Comparison of ENCODE assay signal across 10 mouse cellular contexts in genomic region chr6:14903271-14903965, GRCm38 (mm10). TPM values are rescaled to one million over a fixed set of nuclear protein-coding genes. Genes with fewer than 3 reads are reported as not detected.
DNase-seq lines count a peak whose midpoint lies in the region; ATAC-seq lines count a peak whose summit lies in the region.
"Had no signal": no experiment of that assay in that cellular context is flagged by ENCODE, and none has a peak within 500 bp of the region (broad histone marks: within the 10 kb centered on the region; RNA-seq: fewer than 3 reads in every experiment).

No protein-coding gene starts in this region.

- ATAC-seq in heart, embryonic 12.5 days (ENCODE audit: insufficient number of reproducible peaks, low FRiP score) = no peak
- no peak for ATAC-seq in forebrain, embryonic 13.5 days
- ATAC-seq in limb, embryonic 12.5 days (ENCODE audit: insufficient number of reproducible peaks, insufficient read depth, low FRiP score, low TSS enrichment, low read depth) = no peak
- no peak for ATAC-seq in neural tube, embryonic 13.5 days (ENCODE audit: low read depth)

- H3K9me3 ChIP-seq in heart, embryonic 12.5 days (replicated peaks) = no peaks in the 10 kb centered on the region
- H3K9me3 ChIP-seq in forebrain, embryonic 13.5 days (replicated peaks) = no peaks in the 10 kb centered on the region
- no peaks in the 10 kb centered on the region for H3K9me3 ChIP-seq in limb, embryonic 12.5 days
- no peaks in the 10 kb centered on the region for H3K9me3 ChIP-seq in neural tube, embryonic 13.5 days

- H3K4me1 ChIP-seq in heart, embryonic 12.5 days (replicated peaks) = peaks cover 18% of the 10 kb centered on the region
- H3K4me1 ChIP-seq in forebrain, embryonic 13.5 days = peaks cover 35% of the 10 kb centered on the region
- peaks cover 36% of the 10 kb centered on the region for H3K4me1 ChIP-seq in limb, embryonic 12.5 days (replicated peaks)
- peaks cover 33% of the 10 kb centered on the region for H3K4me1 ChIP-seq in neural tube, embryonic 13.5 days (replicated peaks)

- no peak for DNase-seq in heart, postnatal 25 days (ENCODE audit: low spot score)
- DNase-seq in left cerebral cortex, postnatal 36 days (ENCODE audit: low spot score in 2 of 2) = no peak
- DNase-seq in adrenal gland, adult (ENCODE audit: inconsistent age in 2 of 2, low spot score in 1 of 2) = no peak
- DNase-seq in ovary, postnatal 36 days (ENCODE audit: low spot score) = no peak
- DNase-seq: B cell, adult 2 months; cerebellum, postnatal 36 days had no signal

- peak overlapping the region; percentile 52 for H3K4me2 ChIP-seq in heart, embryonic 12.5 days
- H3K4me2 ChIP-seq in forebrain, embryonic 13.5 days = peak overlapping the region; percentile 93
- H3K4me2 ChIP-seq in limb, embryonic 12.5 days = peak overlapping the region; percentile 80
- H3K4me2 ChIP-seq in neural tube, embryonic 13.5 days = peak overlapping the region; percentile 96

- H3K9ac ChIP-seq in heart, embryonic 12.5 days = no peak overlapping the region
- no peak overlapping the region for H3K9ac ChIP-seq in forebrain, embryonic 13.5 days
- H3K9ac ChIP-seq in limb, embryonic 12.5 days (replicated peaks) = peak overlapping the region; percentile 42; the same call in 1 of the 2 replicates
- no peak overlapping the region for H3K9ac ChIP-seq in neural tube, embryonic 13.5 days

- H3K4me3 ChIP-seq in heart, embryonic 12.5 days = peak overlapping the region; percentile 12; the same call in 1 of the 2 replicates
- peak overlapping the region; percentile 4; the same call in 1 of the 2 replicates for H3K4me3 ChIP-seq in forebrain, embryonic 13.5 days
- peak overlapping the region; percentile 77 for H3K4me3 ChIP-seq in limb, embryonic 12.5 days (replicated peaks)
- 0 out of 2 replicates have a peak overlapping the region, but pooled peaks have one; percentile 2 for H3K4me3 ChIP-seq in neural tube, embryonic 13.5 days

- intact Hi-C loops in heart, postnatal 25 days (cut with DNase I) = loop anchor here (5.0 kb wide), 1 partner anchor 279 kb away; no protein-coding TSS in a partner anchor
- intact Hi-C loops in left cerebral cortex, postnatal 36 days (cut with DNase I) = loop anchor here (5.0 to 10.0 kb wide), 3 partner anchors 284 to 1891 kb away; no protein-coding TSS in a partner anchor

- 28% methylated on average over 5 of the region's 5 CpGs for WGBS in heart, embryonic 12.5 days
- 44% methylated on average over 5 of the region's 5 CpGs for WGBS in forebrain, embryonic 13.5 days
- WGBS in limb, embryonic 12.5 days = 30% methylated on average over 5 of the region's 5 CpGs
- WGBS in neural tube, embryonic 13.5 days = 42% methylated on average over 5 of the region's 5 CpGs

- no peak overlapping the region for H3K27ac ChIP-seq in heart, embryonic 12.5 days (ENCODE audit: poor library complexity, severe bottlenecking)
- H3K27ac ChIP-seq in forebrain, embryonic 13.5 days = no peak overlapping the region
- H3K27ac ChIP-seq in limb, embryonic 12.5 days = no peak overlapping the region
- H3K27ac ChIP-seq in neural tube, embryonic 13.5 days (replicated peaks) = no peak overlapping the region

- H3K36me3 ChIP-seq in heart, embryonic 12.5 days = no peaks in the 10 kb centered on the region
- H3K36me3 ChIP-seq in forebrain, embryonic 13.5 days (ENCODE audit: poor library complexity, severe bottlenecking) = no peaks in the 10 kb centered on the region
- H3K36me3 ChIP-seq in limb, embryonic 12.5 days = no peaks in the 10 kb centered on the region
- H3K36me3 ChIP-seq in neural tube, embryonic 13.5 days = no peaks in the 10 kb centered on the region

- no peaks in the 10 kb centered on the region; the same call in 1 of the 2 replicates for H3K27me3 ChIP-seq in heart, embryonic 12.5 days (replicated peaks)
- H3K27me3 ChIP-seq in forebrain, embryonic 13.5 days = no peaks in the 10 kb centered on the region
- H3K27me3 ChIP-seq in limb, embryonic 12.5 days = peaks cover 18% of the 10 kb centered on the region
- peaks cover 30% of the 10 kb centered on the region for H3K27me3 ChIP-seq in neural tube, embryonic 13.5 days

RNA-seq across cellular contexts. Expression of gene Foxp2, which starts 2.3 kb away (rescaled TPM):
- 14.2 and 14.5 TPM in 2 replicates for polyA plus RNA-seq in heart, embryonic 12.5 days (2016; fragmentation: Nextera tagmentation; extraction: Ambion mirVana)
- total RNA-seq in heart, postnatal 25 days (2021) = 1 to 10 TPM; 2.0 to 2.3 TPM
- polyA plus RNA-seq in forebrain, embryonic 13.5 days (2015; fragmentation: Nextera tagmentation; extraction: Ambion mirVana) = 28.3 and 30.2 TPM in 2 replicates
- polyA plus RNA-seq in limb, embryonic 12.5 days (2016; fragmentation: Nextera tagmentation; extraction: Ambion mirVana) = 26.8 and 33.0 TPM in 2 replicates
- 19.5 and 21.6 TPM in 2 replicates for polyA plus RNA-seq in neural tube, embryonic 13.5 days (2015; fragmentation: Nextera tagmentation; extraction: Ambion mirVana)
- 10 to 100 TPM; 10.3 to 17.7 TPM for total RNA-seq in left cerebral cortex, postnatal 36 days (2021)

Comparison
In these comparisons a context has a peak if more than half of its experiments do, and no peak if none do; other contexts are left out.
1. H3K4me3 ChIP-seq: peak in every context shown above with its lines; median percentile 77 in limb, embryonic 12.5 days; 12 in heart, embryonic 12.5 days; 4 in forebrain, embryonic 13.5 days; 2 in neural tube, embryonic 13.5 days.